22 mouse cellular contexts compared by ENCODE assay signal in genomic region chr17:63622726-63623125, GRCm38 (mm10).
"Had no signal": no experiment of that assay in that cellular context is flagged by ENCODE, and none has a peak within 500 bp of the region (broad histone marks: within the 10 kb centered on the region; RNA-seq: fewer than 3 reads in every experiment).

No protein-coding gene starts in this region.

- H3K9ac ChIP-seq: limb, embryonic 13.5 days; liver, embryonic 12.5 days; liver, embryonic 15.5 days; lung, embryonic 15.5 days; midbrain, embryonic 15.5 days; neural tube, embryonic 13.5 days; stomach, embryonic 15.5 days had no signal

- H3K27me3 ChIP-seq: limb, embryonic 13.5 days; liver, embryonic 12.5 days; liver, embryonic 15.5 days; lung, embryonic 15.5 days; midbrain, embryonic 15.5 days; neural tube, embryonic 13.5 days; stomach, embryonic 15.5 days had no signal

- H3K4me3 ChIP-seq: layer of hippocampus, adult 2 months; limb, embryonic 10.5 days; limb, embryonic 13.5 days; liver, embryonic 12.5 days; liver, embryonic 15.5 days; lung, embryonic 15.5 days; midbrain, embryonic 15.5 days; neural tube, embryonic 13.5 days; stomach, embryonic 15.5 days had no signal

- ATAC-seq: liver, embryonic 12.5 days; midbrain, embryonic 15.5 days had no signal

- DNase-seq: kidney, adult 2 months; kidney, postnatal 10 days; kidney, postnatal 36 days; layer of hippocampus, adult 9-11 months; liver; lung, adult 18-20 months; lung, postnatal 10 days; lung, postnatal 4 days; retina, postnatal 1 day; right cerebral cortex, postnatal 25 days; spleen, adult 18-20 months; thymus, postnatal 25 days had no signal

- H3K4me2 ChIP-seq: limb, embryonic 13.5 days; liver, embryonic 12.5 days; liver, embryonic 15.5 days; lung, embryonic 15.5 days; midbrain, embryonic 11.5 days; midbrain, embryonic 15.5 days; neural tube, embryonic 13.5 days; stomach, embryonic 15.5 days had no signal

- H3K4me1 ChIP-seq: limb, embryonic 10.5 days; limb, embryonic 13.5 days; liver, embryonic 12.5 days; liver, embryonic 15.5 days; lung, embryonic 15.5 days; midbrain, embryonic 15.5 days; neural tube, embryonic 13.5 days; stomach, embryonic 15.5 days had no signal

- H3K9me3 ChIP-seq: limb, embryonic 10.5 days; limb, embryonic 13.5 days; liver, embryonic 12.5 days; liver, embryonic 15.5 days; lung, embryonic 15.5 days; midbrain, embryonic 15.5 days; neural tube, embryonic 13.5 days; stomach, embryonic 15.5 days had no signal

- H3K27ac ChIP-seq: layer of hippocampus, adult 2 months; limb, embryonic 10.5 days; limb, embryonic 13.5 days; liver, embryonic 12.5 days; liver, embryonic 15.5 days; lung, embryonic 15.5 days; midbrain, embryonic 15.5 days; neural tube, embryonic 13.5 days; stomach, embryonic 15.5 days had no signal

- H3K36me3 ChIP-seq: limb, embryonic 10.5 days; limb, embryonic 13.5 days; liver, embryonic 12.5 days; liver, embryonic 15.5 days; lung, embryonic 15.5 days; midbrain, embryonic 15.5 days; neural tube, embryonic 13.5 days; stomach, embryonic 15.5 days had no signal
